Mouse (Mus musculus) stomach, embryonic 15.5 days (tissue): Measurements from ENCODE around the gene Taf9. TPM values are rescaled to one million over a fixed set of nuclear protein-coding genes. Genes with fewer than 3 reads are reported as not detected.

Experiments used
- ATAC-seq: fragments of 200-750 bp; cut with Nextera tagmentation; 2 replicates; pipeline ENCODE4 v1.8.0; 2017; ENCODE audit warnings: low read depth, moderate number of reproducible peaks, moderate TSS enrichment; ENCODE audit not compliant: insufficient read depth, low FRiP score
- H3K27ac ChIP-seq: fragments of 300-500 bp; sonication (generic); 2 replicates; pipeline ENCODE4 v1.5.1; 2015; ENCODE audit warnings: mild to moderate bottlenecking, inconsistent platforms
- H3K27me3 ChIP-seq: fragments of 300-500 bp; sonication (generic); replicated peaks from 2 replicates; pipeline ENCODE4 v1.6.1; 2015; ENCODE audit warnings: inconsistent platforms
- H3K36me3 ChIP-seq: fragments of 300-500 bp; sonication (generic); 2 replicates; pipeline ENCODE4 v1.6.1; 2015; ENCODE audit warnings: inconsistent platforms
- H3K4me1 ChIP-seq: fragments of 300-500 bp; sonication (generic); 2 replicates; pipeline ENCODE4 v1.6.1; 2015; ENCODE audit warnings: inconsistent platforms
- H3K4me2 ChIP-seq: fragments of 300-500 bp; sonication (generic); 2 replicates; pipeline ENCODE4 v1.6.1; 2015; ENCODE audit warnings: mild to moderate bottlenecking, inconsistent platforms
- H3K4me3 ChIP-seq: fragments of 300-500 bp; sonication (generic); replicated peaks from 2 replicates; pipeline ENCODE4 v1.5.1; 2015; ENCODE audit warnings: inconsistent platforms
- H3K9ac ChIP-seq: fragments of 300-500 bp; sonication (generic); 2 replicates; pipeline ENCODE4 v1.6.1; 2015; ENCODE audit warnings: inconsistent platforms
- H3K9me3 ChIP-seq: fragments of 300-500 bp; sonication (generic); 2 replicates; pipeline ENCODE4 v1.6.1; 2016; ENCODE audit warnings: inconsistent platforms
- WGBS: fragments of 180-500 bp; shearing (Covaris S2); methylation state at CpG from one replicate; pipeline ENCODE4 v1.1.7; 2015; 5-methylcytosine and 5-hydroxymethylcytosine counted together
- polyA plus RNA-seq: library from polyadenylated mRNA; unstranded; fragments of >200 nt; fragmentation: Nextera tagmentation; extraction: Ambion mirVana; gene quantifications from 2 replicates; pipeline ENCODE4 v1.2.1, GENCODE M21; 2015

Taf9 gene
- 8.5 and 11.3 TPM in 2 replicates for polyA plus RNA-seq

DNA sequence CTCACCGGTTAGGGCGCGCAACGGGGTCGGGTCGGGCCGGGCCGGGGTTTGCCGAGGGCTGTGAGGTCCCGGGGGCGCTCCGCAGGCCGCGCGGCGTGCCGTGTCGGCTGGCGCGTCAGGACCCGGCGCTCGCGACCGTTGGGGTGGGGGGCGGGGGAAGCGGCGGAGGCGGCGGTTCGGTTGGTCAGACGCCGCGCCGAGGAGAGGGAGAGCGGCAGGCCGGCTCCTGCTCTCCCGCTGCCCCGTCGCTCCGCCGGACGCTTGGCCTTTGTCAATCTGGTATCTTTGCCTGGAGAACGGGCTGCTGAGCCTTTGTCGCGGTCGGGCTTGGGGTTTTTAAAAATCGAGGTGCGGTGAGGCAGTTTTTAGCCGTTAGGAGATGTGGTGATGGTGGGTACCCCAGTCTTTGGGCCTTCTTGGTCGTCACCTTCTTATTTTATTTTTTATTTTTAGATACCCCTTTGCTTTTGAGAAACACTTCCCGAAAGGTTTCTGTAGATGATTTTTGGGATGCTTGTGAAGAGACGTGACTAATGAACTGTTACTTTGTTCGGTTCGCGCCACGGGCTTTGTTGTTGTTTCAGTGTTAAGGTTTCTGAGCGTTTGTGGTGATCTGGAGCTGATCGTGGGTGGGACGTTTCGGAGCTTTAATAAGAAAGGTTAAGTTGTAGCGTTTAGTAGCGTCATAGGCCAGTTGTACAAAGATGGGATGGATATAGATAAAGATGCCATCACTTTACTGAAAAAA lies at the start of gene Taf9:
Gene Taf9, plus strand, starts transcription at position 141 of the 748 bp plus-strand sequence.
- peaks cover 7% of the 10 kb centered on the region; the same call in 1 of the 2 replicates for H3K36me3 ChIP-seq
- H3K4me3 ChIP-seq, result peak within 1 kb of the TSS; percentile 89
- H3K4me1 ChIP-seq, result peaks cover 7% of the 10 kb centered on the region; the same call in 1 of the 2 replicates
- peak within 1 kb of the TSS; percentile 74 for H3K4me2 ChIP-seq
- no peaks in the 10 kb centered on the region for H3K9me3 ChIP-seq
- WGBS, result 1% methylated on average over 57 of the region's 63 CpGs
- peak within 1 kb of the TSS; percentile 97 for H3K27ac ChIP-seq
- H3K27me3 ChIP-seq, result no peaks in the 10 kb centered on the region
- peak within 1 kb of the TSS; percentile 86 for H3K9ac ChIP-seq
- ATAC-seq, result peak; percentile 73

DNA sequence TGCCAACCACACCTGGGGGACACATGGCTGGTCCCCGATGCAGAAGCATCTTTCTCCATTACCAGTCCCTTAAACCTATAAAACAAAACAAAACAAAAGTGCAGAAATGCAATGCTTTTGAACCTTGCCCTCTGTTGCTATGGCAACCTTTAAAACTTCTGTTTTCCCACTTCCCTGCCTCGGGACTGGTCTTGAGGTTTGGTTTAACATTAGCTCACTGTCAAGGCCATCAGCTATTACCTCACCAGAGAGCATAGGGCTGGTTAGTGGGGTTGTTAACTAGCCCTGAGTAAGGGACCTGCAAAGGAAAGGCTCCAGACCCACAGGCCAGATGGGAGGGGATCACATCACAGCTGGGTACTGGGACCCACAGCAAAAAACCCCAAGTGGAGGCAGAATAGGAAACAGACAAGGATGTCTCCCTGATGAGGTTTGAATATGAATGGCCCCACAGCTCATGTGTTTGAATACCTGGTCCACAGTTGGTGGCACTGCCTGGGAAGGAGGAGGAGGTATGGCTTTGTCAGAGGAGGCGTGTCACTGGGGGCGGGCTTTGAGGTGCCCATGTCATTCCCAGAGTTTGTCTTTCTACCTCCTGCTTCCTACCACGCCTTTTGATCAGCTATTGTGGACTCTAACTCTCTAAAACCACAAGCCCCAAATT lies 49.0 kb upstream of the Taf9 start:
- Histone ChIP-seq H3K4me2 (no peak overlapping the region), H3K4me3 (no peak overlapping the region), H3K9me3 (no peaks in the 10 kb centered on the region), H3K27ac (no peak overlapping the region), H3K36me3 (no peaks in the 10 kb centered on the region), H3K27me3 (no peaks in the 10 kb centered on the region), H3K4me1 (no peaks in the 10 kb centered on the region), H3K9ac (no peak overlapping the region)
- WGBS, result 60% methylated on average over 5 of the region's 5 CpGs
- ATAC-seq, result peak; percentile 84; the same call in 1 of the 2 replicates

DNA sequence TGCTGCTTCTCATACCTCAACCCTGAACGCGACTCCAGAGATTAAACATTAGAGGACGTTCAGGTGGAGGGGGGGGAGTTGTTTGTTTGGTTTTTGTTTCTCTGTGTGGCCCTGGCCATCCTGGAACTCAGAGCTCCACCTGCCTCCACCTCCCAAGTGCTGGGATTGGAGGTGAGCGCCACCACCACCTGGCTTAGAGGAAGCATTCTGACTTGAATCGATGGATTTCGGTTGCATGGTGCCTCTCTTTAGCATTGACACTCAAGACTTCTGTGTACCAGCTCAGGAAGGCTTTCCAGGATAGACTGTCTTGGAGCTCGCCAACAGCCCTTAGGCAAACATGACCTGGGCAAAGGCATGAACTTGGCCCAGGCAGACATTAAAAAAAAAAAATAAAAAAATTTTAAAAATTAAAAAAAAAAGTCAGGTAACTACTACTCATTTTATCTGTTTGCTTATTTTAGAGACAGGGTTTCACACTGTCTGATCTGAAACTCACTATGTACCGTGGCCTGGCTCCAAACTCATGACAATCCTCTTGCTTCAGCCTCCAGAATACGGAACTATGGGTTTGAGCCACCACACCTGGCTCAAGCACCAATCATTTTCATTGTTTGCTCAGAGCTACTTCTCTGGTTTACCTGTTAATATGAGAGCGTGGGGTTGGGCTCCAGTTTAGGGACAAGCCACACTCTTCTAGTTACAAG lies 48.2 kb upstream of the Taf9 start:
- no peak overlapping the region for H3K4me2 ChIP-seq
- H3K4me3 ChIP-seq, result no peak overlapping the region
- H3K9me3 ChIP-seq, result no peaks in the 10 kb centered on the region
- 83% methylated on average over 10 of the region's 10 CpGs for WGBS
- no peak for ATAC-seq
- H3K27me3 ChIP-seq, result no peaks in the 10 kb centered on the region
- H3K4me1 ChIP-seq, result no peaks in the 10 kb centered on the region
- no peak overlapping the region for H3K27ac ChIP-seq
- peaks cover 3% of the 10 kb centered on the region; the same call in 1 of the 2 replicates for H3K36me3 ChIP-seq
- H3K9ac ChIP-seq, result no peak overlapping the region

DNA sequence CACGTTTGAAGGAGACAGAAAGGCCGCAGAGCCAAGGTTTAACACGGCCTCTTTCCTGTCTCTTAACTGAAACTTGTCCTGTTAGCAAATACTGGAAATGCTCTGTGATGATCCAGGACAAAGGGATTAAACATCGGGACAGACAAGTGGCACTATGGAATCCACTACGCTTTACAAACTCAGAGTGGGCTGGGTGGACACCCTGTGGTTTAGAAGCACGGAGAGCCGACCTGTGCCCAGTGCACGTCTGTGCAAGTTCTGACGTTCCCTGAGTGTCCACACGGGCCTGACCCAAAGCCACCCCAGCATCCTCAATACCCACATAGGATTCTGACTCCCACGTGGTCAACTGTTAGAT lies 47.7 kb upstream of the Taf9 start:
- Histone ChIP-seq H3K4me2 (no peak overlapping the region), H3K9me3 (no peaks in the 10 kb centered on the region), H3K27ac (no peak overlapping the region), H3K36me3 (peaks cover 3% of the 10 kb centered on the region; the same call in 1 of the 2 replicates), H3K4me1 (no peaks in the 10 kb centered on the region), H3K9ac (no peak overlapping the region), H3K27me3 (no peaks in the 10 kb centered on the region), H3K4me3 (no peak overlapping the region)
- no peak for ATAC-seq
- WGBS, result 87% methylated on average over 11 of the region's 11 CpGs

DNA sequence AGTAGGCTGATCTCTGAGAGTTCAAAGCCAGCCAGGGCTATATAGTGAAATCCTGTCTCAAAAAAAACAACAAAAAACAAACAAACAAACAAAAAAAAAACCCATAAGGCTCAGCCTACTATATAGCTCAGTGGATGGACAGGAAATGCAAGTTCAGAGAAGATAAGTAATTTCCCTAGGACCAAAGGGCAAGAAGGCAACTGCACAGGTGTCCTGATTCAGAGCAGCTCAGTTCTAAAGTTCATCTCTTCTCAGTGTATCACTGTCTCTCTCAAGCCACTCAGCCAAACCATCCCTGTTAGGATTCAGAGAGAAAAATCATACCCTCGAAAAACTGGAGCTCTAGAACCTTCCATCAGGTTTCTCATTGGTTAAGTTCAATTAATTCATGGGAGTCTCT lies 45.5 kb upstream of the Taf9 start:
- 63% methylated on average over 1 of the region's 1 CpGs for WGBS
- Histone ChIP-seq H3K4me1 (no peaks in the 10 kb centered on the region), H3K4me3 (no peak overlapping the region), H3K27me3 (no peaks in the 10 kb centered on the region), H3K9me3 (no peaks in the 10 kb centered on the region), H3K4me2 (no peak overlapping the region), H3K9ac (no peak overlapping the region), H3K27ac (no peak overlapping the region), H3K36me3 (peaks cover 3% of the 10 kb centered on the region; the same call in 1 of the 2 replicates)
- ATAC-seq, result no peak

DNA sequence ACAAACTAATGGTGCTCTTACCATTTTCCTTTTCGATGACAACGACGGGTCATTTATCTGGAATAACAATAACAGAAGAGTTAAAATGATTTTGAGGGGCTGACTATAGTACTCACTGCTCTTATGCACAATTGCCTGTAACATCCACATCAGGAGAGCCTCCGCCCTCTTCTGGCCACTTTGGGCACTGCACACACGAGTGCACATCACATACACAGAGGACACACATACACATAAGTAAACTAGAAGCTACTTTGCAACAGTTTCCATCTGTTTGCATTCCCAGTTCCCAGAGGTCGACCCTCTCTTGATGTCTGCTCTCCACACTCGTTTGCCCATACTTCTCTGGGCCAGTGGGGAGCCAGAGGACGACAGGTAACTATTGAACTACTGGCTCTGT lies 43.6 kb upstream of the Taf9 start:
- Histone ChIP-seq H3K9me3 (no peaks in the 10 kb centered on the region), H3K36me3 (peaks cover 6% of the 10 kb centered on the region; the same call in 1 of the 2 replicates), H3K27me3 (no peaks in the 10 kb centered on the region), H3K9ac (no peak overlapping the region), H3K4me3 (no peak overlapping the region), H3K4me1 (no peaks in the 10 kb centered on the region), H3K27ac (no peak overlapping the region), H3K4me2 (no peak overlapping the region)
- ATAC-seq, result no peak
- WGBS, result 85% methylated on average over 8 of the region's 8 CpGs

DNA sequence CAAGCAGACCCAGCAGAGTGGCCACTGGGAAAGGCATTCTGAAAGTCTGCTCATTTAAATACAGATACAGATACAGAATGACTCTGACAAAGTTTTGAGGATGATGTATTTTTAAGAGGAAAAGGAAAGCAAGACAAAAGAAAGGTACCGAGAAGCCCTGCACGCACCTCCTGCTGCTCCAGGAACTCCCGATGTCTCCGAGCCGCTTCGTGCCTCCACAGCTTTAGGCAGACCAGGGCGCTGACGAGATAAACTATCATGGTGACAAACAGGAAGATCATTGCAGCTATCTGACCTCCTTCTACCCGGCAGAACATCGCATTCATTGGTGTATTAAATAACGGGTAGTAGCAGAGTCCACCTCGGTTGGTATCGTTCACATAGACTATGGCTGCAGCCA lies 40.1 kb upstream of the Taf9 start:
- Histone ChIP-seq H3K9ac (no peak overlapping the region), H3K4me1 (no peaks in the 10 kb centered on the region; the same call in 1 of the 2 replicates), H3K9me3 (no peaks in the 10 kb centered on the region), H3K4me3 (no peak overlapping the region), H3K36me3 (peaks cover 6% of the 10 kb centered on the region; the same call in 1 of the 2 replicates), H3K4me2 (no peak overlapping the region), H3K27me3 (no peaks in the 10 kb centered on the region), H3K27ac (no peak overlapping the region)
- WGBS, result 92% methylated on average over 13 of the region's 13 CpGs
- ATAC-seq, result no peak

DNA sequence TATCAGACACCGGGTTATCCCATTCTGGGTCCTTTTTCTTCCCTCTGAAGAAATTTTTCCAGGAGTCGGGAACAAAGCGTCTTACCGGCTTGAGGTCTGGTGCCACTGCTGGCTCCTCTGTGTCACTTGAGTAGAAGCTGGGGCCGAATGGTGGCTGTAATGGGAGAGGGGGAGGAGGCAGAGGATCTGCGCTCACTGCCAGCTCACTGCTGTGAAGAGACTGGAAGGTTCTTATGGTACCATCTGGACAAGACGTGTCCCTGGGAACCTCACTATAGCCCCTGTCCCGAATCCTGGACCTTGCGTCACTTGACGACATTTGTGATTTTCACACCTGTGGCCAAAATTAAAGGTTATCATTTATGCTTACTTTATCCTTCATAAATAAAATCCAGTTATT lies 39.1 kb upstream of the Taf9 start:
- no peak overlapping the region for H3K9ac ChIP-seq
- H3K27me3 ChIP-seq, result no peaks in the 10 kb centered on the region
- peaks cover 5% of the 10 kb centered on the region; the same call in 1 of the 2 replicates for H3K4me1 ChIP-seq
- 94% methylated on average over 10 of the region's 10 CpGs for WGBS
- no peak for ATAC-seq
- no peak overlapping the region for H3K4me2 ChIP-seq
- H3K36me3 ChIP-seq, result peaks cover 6% of the 10 kb centered on the region; the same call in 1 of the 2 replicates
- H3K9me3 ChIP-seq, result no peaks in the 10 kb centered on the region
- H3K4me3 ChIP-seq, result no peak overlapping the region
- H3K27ac ChIP-seq, result no peak overlapping the region

DNA sequence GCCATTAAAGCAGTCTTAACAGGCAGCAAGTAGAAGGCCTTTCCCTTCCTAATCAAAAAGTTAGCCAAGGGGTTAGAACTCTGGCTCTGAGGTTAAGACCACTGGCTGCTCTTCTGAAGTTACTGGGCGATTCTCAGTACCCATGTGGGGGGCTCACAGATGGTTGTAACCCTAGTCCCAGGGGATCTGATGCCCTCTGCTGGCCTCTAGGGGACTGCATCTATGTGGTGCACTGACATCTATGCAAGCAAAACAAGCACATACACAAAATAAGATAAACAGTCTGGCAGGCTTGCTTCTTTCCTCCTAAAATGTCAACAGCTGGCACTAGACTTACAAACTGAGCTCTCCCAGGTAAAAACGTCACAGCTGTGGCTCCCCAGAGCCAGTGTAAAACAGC lies 38.5 kb upstream of the Taf9 start:
- 61% methylated on average over 2 of the region's 2 CpGs for WGBS
- no peak for ATAC-seq

DNA sequence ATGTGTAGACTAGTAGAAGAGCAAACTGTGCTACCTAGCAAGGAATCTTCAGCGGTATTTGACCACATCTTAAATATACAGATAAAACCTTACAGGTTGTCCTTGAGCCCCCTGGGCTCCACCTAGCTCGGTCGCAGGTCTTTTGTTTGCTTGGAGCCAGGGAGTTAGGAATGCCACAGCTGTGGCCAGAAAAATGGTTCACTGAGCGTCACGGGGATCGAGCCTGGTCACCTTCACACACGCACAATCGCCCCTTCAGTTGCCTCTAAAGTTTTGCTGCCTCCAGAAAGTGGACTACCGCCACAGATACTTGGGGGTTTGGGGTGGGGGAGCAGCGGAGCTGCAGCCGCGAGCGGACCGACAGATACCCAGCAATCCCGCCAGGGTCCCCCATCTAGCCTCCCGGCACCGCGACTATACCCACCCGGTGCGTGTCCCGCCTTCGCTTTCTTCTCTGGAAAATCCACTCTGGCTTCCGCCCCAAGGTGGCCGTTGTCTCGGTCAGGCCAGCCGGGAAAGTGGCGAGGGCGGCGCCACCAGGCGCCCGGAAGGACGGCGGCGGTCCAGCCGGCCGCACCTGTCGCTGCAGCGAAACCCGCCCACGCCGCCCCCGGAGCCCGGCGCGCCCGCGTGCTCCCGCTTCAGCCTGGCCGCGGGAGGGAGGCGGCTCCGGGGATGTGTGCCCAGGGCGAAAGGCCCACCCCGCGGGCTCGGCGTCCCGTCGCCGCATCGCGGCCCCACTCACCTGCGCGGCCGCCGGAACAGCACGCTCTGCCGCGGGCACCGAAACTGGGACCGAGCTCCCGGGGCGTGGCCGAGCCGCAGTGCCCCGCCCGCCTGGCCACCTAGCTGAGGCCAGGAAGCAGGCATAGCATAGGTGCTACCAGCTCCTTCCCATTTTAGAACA lies 34.9 kb upstream of the Taf9 start, which contains the start of gene Marveld2:
Gene Marveld2, minus strand, starts transcription at position 791 of the 907 bp plus-strand sequence.
- peak within 1 kb of the TSS; percentile 82 for H3K4me2 ChIP-seq
- no peaks in the 10 kb centered on the region for H3K27me3 ChIP-seq
- peak within 1 kb of the TSS; percentile 85 for H3K27ac ChIP-seq
- no peaks in the 10 kb centered on the region for H3K9me3 ChIP-seq
- peaks cover 7% of the 10 kb centered on the region for H3K36me3 ChIP-seq
- peak; percentile 88 for ATAC-seq
- 3% methylated on average over 77 of the region's 77 CpGs for WGBS
- peaks cover 5% of the 10 kb centered on the region; the same call in 1 of the 2 replicates for H3K4me1 ChIP-seq
- peak within 1 kb of the TSS; percentile 44; the same call in 1 of the 2 replicates for H3K9ac ChIP-seq
- H3K4me3 ChIP-seq, result peak within 1 kb of the TSS; percentile 59

More for the DNA sequence above, 38.5 kb upstream of the Taf9 start:
- Histone ChIP-seq H3K27me3 (no peaks in the 10 kb centered on the region), H3K9ac (no peak overlapping the region), H3K9me3 (no peaks in the 10 kb centered on the region), H3K4me2 (no peak overlapping the region), H3K36me3 (peaks cover 8% of the 10 kb centered on the region), H3K27ac (no peak overlapping the region), H3K4me1 (peaks cover 5% of the 10 kb centered on the region; the same call in 1 of the 2 replicates), H3K4me3 (no peak overlapping the region)

DNA sequence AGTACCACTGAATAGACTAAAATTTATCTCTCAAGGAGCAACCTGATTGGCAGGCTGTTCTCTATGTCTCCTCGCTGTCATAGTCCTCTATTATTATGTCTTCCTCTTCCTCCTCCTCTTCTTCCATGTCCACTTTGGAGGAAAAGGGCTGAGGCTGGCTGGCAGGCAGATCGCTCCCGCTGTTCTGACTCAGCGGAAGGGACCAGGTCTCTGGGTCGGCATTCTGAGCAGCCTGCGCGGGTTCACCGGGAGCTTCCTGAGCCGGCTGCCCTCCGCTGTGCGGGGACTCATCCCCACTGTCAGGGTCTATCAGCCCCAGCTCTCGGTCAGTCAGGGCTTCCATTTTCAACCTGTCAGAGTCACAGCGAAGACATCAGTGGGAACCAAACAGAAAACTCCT lies 33.8 kb upstream of the Taf9 start:
- peaks cover 13% of the 10 kb centered on the region for H3K36me3 ChIP-seq
- H3K27me3 ChIP-seq, result no peaks in the 10 kb centered on the region
- ATAC-seq, result no peak
- H3K9me3 ChIP-seq, result no peaks in the 10 kb centered on the region
- no peak overlapping the region for H3K4me2 ChIP-seq
- H3K27ac ChIP-seq, result no peak overlapping the region
- H3K4me1 ChIP-seq, result peaks cover 5% of the 10 kb centered on the region; the same call in 1 of the 2 replicates
- WGBS, result 84% methylated on average over 13 of the region's 13 CpGs
- H3K9ac ChIP-seq, result no peak overlapping the region
- H3K4me3 ChIP-seq, result no peak overlapping the region
